Mouse (Mus musculus): ENCODE results near the gene Scarf2.

Scarf2 gene

DNA sequence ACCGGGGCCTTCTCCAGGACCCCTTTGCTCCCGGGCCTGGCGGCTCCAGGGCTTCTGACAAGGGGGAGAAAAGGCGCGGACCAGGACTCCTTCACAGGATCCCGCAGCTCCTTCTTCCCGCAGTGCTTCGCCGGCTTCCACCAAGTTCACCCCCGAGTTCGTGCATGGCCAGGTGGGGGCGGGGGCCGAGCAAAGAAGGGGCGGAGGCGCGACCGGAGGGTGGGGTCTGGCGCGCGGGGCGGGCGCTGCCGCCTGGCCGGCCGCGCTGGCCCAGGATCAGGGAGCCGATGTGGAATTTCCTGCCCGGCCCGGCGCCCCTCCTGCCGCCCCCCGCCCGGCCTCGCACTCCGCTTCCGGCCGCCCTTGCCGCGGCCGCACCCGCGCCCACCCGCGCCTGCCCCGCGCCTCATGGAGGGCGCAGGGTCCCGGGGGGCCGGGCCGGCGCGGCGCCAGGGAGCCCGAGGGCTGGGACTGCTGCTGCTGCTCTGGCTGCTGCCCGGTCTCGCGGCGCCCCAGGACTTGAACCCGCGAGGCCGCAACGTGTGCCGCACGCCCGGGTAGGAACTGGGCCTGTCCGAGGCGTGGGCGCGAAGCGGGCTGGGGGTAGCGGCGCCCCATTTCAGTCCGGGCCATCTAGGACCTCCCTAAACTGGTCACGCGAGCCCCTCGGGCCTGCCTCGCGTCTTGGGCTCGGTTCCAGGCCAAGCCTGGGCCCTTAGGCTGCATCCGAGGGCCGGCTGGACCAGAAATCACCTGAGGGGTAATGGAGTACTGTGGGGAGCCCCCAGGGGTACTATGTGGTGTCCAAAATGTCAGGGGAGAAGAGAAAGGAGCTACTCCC is at the start of gene Scarf2:
TSS of gene Scarf2 (plus strand) at position 312 of the 841 bp plus-strand sequence.
- peak; percentile 39 for DNase-seq

DNA sequence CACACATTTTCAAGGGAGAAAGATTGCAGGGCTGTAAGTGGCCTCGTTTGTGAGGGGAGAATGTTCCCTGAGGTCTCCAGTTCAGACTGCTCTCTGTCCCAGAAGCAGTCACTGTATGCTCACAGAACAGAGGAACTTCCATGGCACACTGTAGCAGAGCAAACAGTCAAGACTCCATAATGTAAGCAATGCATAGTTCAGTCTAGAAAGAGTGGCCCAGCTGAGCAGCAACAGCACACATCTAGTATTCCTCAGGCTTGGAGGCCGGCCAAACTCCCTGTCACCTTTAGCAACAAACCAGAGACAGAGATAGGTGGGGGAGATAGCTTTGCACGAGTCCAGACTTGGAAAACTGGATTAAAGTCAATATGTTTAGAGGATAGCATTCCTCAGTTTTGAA is 44.1 kb upstream of the Scarf2 start:
- no peak for DNase-seq

DNA sequence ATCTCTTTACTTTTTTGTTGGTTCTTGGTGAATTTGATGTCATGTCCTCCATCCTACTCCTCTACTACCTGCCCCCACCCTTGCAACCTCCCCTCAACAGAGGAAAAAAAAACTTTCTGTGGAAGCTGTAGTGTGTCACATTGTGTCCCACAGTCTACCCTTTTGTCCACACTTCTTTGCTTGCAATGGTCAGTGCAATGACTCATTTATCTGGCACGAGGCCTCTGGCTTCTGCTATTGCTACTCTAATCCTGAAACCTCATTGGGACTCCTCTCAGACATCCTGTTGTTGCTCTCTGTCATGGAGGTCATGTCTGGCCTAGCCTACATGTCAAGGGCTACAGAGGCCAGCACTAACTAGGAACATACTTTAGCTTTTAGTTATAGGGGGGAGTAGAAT is 43.4 kb upstream of the Scarf2 start:
- DNase-seq: no peak

GRCm38 (mm10) chr16:17757756-17758155 is 39.3 kb upstream of the Scarf2 start:
- DNase-seq: no peak

DNA sequence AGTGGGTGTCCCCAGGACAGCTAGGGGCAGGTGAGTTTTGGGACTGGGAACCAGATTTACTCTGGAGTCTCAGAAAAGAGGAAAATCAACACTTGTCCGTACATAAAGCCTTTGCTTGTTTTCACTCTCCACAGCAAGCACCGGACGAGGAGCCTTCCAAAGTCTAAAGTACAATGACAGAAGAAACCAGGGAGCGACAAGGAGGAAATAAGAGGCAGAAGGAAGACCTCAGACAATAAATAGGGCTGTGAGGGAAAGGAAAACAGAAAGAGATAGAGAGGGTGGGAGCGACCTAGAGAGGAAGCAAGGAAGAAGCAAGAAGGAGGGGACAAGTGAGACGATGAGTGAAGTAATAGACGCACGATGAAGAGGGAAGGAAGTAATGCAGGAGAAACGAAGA is 38.2 kb upstream of the Scarf2 start:
- DNase-seq: no peak

- peak; percentile 97 for DNase-seq
Measured at GRCm38 (mm10) chr16:17759344-17759773, 37.7 kb upstream of the Scarf2 start, which contains the start of gene Klhl22. Gene Klhl22, plus strand, starts transcription at chr16:17759618.

- peak; percentile 58 for DNase-seq
Measured at GRCm38 (mm10) chr16:17759813-17760321, 37.2 kb upstream of the Scarf2 start.

DNA sequence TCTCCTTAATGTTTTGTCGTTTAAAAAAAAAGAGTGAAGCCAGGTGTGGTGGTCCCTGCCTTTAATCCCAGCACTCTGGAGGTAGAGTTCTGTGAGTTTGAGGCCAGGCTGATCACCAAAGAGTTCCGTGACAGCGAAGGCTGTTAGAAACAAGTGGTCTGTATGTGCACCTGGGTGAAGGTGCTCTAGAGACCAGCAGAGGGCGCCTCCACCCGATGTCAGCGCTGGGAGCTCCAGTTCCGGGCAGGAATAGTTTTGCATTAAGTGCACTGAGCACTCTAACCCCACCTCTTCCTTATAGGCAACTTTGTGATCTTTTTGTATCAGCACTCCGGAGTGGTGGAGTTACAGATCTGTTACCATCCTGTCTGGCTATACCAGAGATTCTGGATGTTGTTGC is 36.4 kb upstream of the Scarf2 start:
- peak; percentile 67 for DNase-seq

DNA sequence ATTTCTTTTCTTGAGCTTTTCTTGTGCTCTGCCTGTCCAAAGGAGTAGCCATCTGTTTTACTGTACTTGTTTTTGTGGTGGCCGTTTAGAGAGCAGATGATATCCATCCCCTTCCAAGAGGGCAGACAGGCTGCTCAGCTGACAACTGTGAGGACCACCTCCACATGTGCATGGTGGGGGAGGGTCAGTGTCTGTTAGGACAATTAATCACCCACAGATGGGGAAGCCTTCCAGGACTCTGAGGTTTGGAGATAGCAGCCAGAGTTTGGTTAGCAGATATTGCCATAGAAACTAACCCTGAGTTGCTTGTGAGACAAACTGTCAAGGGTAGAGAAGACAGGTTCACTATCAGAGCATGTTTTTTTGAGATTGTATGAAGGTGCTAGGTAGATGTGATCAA is 36.0 kb upstream of the Scarf2 start:
- no peak for DNase-seq

DNA sequence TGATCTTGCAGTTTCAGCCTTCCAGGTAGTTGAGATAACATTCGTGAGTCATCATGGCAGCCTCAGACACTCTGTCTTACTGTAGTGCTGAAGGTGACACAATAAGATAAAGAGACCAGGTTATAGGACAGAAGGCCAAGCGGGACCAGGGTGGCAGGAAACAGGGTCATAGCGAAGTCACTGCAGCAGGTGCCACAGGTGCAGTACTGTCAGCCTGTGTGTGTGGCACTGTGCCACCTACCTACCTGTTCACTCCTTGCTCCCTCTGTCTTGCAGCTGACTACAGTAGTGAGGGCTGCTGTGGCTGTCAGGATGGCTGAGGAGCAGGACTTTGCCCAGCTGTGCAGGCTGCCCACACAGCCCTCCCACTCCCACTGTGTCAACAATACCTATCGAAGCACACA is 33.0 kb upstream of the Scarf2 start:
- DNase-seq: no peak

DNA sequence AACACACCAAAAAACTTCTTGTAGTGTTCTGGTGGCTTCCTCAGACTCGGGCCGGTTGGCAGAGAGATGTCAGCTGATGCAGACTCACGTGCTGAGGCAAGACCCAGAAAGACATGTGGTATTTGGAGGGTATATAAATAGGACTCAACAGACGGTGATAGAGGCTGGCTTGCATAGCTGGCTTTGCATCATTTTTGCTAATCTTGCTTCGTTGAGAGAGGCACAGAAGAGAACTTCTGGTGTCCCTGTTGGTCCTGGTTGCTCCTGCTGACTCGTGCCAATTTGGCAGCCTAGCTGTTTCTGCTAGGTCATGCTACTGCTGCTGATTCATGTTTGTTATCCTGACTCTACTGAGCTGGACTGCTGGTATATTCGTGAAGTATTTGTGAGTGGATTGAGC is 28.2 kb upstream of the Scarf2 start:
- DNase-seq: no peak

DNA sequence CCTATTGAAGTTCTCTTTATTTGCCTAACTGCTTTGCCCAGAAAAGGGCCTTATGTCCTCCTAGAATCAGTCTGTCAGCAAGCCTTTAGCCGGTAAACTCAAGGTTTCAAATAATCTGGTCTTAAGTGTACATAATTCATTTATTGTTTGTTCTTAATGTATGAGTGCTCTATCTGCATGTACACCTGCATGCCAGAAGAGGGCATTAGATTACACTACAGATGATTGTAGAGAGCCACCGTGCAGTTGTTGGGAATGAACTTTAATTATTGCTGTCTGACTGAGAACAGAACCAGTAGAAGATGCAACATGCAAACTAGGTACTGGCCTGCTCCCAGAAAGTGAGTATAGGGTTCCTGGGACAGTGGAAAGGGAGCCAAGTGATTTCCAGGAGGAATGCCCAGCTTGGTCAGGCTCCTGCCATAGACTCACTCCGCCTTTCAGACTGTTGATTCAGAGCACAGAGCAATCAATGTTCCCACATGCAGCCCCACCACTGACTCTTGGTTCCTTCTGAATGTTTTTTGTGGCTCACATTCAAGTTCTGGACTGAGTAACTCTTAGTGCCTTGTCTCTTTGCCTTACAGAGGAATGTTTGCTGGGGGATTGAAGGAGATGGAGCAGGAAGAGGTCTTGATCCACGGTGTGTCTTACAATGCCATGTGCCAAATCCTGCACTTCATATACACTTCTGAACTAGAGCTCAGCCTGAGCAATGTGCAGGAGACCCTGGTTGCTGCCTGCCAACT is 25.8 kb upstream of the Scarf2 start:
- DNase-seq: no peak

- peak; percentile 71 for DNase-seq
Measured at GRCm38 (mm10) chr16:17776828-17777227, 20.3 kb upstream of the Scarf2 start.

- no peak for DNase-seq
Measured at GRCm38 (mm10) chr16:17778223-17778622, 18.9 kb upstream of the Scarf2 start.

- no peak for DNase-seq
Measured at GRCm38 (mm10) chr16:17779692-17780091, 17.4 kb upstream of the Scarf2 start.

GRCm38 (mm10) chr16:17785337-17785736 is 11.7 kb upstream of the Scarf2 start:
- DNase-seq: no peak

- DNase-seq: no peak
Measured at GRCm38 (mm10) chr16:17792728-17793127, 4.4 kb upstream of the Scarf2 start.

GRCm38 (mm10) chr16:17794047-17794446 is 3.0 kb upstream of the Scarf2 start:
- DNase-seq: no peak

DNA sequence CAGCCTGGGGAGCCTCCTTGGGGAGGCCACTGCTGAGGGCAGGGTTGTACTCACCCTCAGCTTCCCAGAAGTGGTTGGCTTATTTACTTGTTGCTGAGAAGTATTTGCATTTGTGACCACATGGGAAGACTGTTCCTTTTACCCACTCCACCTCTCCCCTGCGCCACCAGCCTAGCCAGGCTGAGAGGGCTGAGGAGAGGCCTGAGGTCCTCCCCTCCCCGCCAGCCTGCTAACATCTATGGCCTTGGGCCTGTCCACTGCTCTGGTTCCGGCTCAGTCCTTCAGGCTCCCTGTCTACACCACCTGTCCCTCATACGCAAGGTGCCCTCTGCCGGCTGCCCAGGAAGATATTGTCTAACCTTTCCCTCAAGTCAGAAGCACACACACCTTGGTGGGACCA is 1.4 kb upstream of the Scarf2 start:
- no peak for DNase-seq

- DNase-seq: no peak
Measured at GRCm38 (mm10) chr16:17796519-17796918, 563 bp upstream of the Scarf2 start.

DNA sequence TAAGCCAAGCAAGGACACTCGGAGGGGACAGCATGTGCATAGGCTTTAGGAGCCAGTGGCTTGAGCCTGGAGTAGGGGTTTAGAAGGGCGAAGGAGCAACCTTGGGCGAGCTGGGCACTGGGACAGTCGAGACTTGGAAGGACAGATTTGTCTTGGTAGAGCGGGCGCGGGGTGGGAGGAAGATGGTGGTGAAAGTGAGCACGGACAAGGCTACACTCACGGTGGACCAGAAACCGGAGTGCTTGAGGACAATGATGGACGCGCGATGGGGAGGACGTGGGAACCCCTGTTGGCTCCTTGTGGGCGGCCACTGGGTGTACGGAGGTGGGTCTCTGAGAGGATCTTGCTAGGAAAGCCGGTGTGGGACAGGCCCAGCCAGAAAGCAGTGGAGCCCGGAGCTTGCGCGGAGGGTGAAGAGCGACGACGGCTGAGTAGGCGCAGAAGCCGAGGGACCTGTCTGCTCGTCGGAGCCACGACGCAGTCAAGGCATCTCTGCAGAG is 780 bp downstream of the Scarf2 start:
- DNase-seq: peak; percentile 47

- peak; percentile 19 for DNase-seq
Measured at GRCm38 (mm10) chr16:17798321-17799180, 1.5 kb downstream of the Scarf2 start.

DNA sequence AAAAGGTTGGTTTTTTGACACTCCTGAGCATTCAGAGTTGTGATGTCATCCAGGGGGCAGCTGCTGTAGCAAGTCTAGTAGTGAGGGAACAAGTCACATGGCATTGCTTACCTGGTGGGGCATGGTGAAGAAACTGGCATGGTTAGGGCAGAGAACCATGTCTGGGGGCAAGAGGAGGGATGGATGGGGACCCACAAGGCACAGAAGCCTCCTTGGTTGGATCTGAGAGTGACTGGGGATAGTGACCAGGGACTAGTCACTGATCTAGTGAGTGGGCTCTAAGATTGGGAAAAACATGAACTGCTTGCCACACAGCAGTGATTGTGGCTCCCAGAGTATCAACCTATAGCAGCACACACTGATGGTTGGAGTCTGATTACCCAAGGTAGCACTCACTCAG is 2.5 kb downstream of the Scarf2 start:
- no peak for DNase-seq

Data from thymus, postnatal 4 days (tissue).